Mouse (Mus musculus) spleen, embryonic (tissue): Measurements from ENCODE around the gene Tmppe.

ENCODE experiments used
- CTCF ChIA-PET: fragments of 350-600 bp; sonication (Branson Sonifier 250); formaldehyde crosslinking; loops from one replicate; lab custom pipeline; 2022; lab: Charles Lee

Gene Tmppe

DNA sequence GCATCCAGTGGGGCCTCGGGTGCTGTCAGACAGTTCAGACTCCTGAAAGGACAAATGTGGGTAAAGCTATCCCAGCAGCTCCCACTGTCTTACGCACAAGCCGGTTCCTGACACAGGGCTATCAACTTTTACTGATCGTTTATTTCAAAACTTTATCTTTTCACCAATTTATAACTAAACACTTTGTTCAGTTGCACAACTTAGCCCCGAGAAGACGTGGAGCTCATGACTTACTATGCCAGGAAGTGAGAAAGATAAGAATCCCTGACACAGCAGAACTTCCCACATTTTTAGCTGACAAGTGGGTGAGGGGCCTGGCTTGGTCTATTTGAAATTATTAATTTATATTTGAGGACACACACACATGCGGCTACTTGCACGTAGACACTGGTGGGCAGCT, 6.2 kb upstream of the Tmppe start:
- CTCF ChIA-PET, result interaction anchor here (0.5 kb wide), 1 partner anchor 186 kb away, joined by 4 read pairs; no protein-coding TSS in a partner anchor

- CTCF ChIA-PET, result no interaction called here
Measured at GRCm38 (mm10) chr9:114395258-114395657, 5.6 kb upstream of the Tmppe start.

DNA sequence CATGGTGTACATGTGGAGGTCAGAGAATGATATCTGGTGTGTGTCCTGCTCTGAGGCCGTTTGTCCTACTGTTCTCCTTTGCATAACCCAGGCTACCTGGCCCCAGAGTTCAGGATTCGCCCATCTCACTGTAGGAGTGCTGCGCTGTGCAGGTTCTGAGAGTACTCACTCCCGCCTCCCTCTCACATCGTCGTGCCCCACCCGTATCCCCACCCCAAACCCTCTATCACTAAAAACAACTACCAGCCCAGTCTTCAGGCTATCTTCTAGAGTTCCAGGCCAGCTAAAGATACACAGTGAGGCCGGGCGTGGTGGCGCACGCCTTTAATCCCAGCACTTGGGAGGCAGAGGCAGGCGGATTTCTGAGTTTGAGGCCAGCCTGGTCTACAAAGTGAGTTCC, 1.2 kb upstream of the Tmppe start:
- CTCF ChIA-PET, result interaction anchor here (0.7 kb wide), 1 partner anchor 12 kb away, joined by 4 read pairs; no protein-coding TSS in a partner anchor

DNA sequence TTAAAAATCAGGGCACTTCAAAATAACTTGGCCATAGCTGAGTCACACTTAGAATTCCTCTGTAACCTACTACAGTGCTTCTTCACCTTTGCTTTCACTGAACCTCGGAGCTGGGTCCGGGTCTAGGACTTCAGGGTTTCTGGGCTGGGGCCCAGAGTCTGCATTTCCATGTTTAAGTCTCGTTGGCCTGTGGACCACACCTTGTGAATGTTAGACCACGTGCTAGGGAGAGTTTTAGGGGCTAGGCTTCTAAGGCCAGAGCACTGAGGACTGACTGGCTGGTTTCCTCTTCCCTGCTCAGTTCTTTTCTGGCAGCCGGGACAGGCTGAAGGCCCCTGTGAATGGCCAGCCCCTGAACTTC, 337 bp upstream of the Tmppe start:
- CTCF ChIA-PET, result no interaction called here

DNA sequence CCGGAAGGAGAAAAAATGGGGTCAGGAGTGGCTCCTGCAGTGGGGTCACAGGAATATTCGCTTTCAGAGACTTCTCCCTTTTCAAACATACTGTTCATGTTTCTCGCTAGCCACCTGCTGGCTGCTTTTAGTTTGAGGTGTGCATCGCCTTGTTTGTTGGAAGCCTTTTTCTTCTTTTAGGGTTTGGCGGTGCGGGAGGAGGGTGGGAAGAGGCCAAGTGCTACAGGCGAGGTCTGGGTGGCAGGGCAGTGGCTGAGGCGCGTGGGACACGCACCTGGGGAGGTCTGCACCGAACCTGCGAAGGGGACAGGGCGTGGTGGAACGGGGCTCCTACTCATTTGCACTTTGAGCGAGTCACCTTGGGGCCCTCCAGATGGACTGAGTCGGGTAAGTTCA, 778 bp downstream of the Tmppe start:
- CTCF ChIA-PET, result no interaction called here

- CTCF ChIA-PET, result no interaction called here
Measured at GRCm38 (mm10) chr9:114407676-114408075, 6.8 kb downstream of the Tmppe start.

DNA sequence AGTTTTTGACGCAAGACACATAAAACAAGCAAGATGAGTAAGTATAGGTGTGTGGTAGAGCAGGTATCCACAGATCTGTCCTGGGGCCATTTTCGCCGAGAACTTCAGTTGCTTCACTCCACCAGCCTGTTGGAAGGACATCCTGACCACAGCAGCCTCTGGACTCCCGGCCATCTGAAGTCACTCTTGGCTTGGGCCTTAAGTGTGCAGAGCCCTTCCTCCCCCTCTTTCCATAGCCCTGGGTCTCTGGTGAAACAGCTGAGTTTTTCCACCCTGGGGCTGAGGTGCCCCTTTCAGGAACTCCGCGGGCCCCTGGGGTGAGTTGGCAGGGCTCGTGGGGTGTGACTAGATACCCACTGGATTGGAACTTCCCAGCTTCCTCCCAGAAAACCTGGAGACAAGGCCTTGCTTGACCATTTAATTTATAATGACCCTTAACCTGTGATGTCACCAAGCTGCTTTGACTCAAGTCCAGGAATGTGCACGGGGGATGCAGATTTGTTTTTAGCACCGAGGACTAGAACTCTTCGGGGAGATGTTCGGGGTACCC, 9.5 kb downstream of the Tmppe start:
- CTCF ChIA-PET, result interaction anchor here (0.6 kb wide), 1 partner anchor 175 kb away, joined by 4 read pairs; no protein-coding TSS in a partner anchor

DNA sequence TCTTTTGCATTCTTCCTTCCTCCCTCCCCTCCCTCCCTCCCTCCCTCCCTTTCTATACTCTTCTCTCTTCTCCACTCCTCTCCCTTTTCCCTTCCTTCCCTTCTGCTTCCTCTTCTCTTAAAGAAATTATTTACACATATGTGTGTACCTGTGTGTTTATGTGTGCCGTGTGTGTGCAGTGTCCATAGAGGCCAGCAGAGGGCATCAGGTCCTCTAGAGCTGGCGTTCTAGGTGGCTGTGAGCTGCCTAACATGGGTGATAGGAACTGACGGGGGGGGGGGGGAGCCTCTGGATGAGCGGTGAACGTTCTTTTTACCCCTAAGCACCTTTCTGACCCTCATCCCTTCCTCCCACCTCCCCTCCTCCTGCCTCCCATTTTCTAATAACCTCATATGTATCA, 10.4 kb downstream of the Tmppe start:
- CTCF ChIA-PET, result interaction anchor here (0.6 kb wide), 1 partner anchor 12 kb away, joined by 4 read pairs; no protein-coding TSS in a partner anchor

GRCm38 (mm10) chr9:114412406-114412805, 11.5 kb downstream of the Tmppe start:
- CTCF ChIA-PET, result interaction anchor here (0.7 kb wide), 1 partner anchor 216 kb away, joined by 3 read pairs; no protein-coding TSS in a partner anchor

DNA sequence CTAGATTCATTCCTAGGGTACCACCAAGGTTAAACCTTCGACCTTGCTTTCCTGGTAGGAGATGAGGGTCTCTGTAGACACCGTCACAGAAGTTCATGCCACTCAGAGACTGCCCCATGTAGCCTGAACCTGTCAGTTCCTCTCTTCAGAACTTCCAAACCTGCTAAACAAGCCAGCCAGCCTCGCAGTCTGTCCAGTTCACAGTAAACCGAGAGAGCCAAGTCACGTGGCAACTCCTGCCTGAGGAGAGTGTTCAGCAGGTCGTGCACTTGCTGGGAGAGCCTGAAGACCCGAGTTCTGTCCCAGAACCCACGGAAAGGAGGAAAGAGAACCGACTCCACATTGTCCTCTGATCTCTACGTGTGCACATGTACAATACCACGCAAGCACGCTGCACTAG, 13.0 kb downstream of the Tmppe start:
- CTCF ChIA-PET, result no interaction called here

- CTCF ChIA-PET, result interaction anchor here (1.0 kb wide), 1 partner anchor 81 kb away, joined by 3 read pairs; no protein-coding TSS in a partner anchor
Measured at GRCm38 (mm10) chr9:114415701-114416100, 14.8 kb downstream of the Tmppe start.

- CTCF ChIA-PET, result interaction anchor here (0.6 kb wide), 1 partner anchor 34 kb away, joined by 4 read pairs; no protein-coding TSS in a partner anchor
Measured at GRCm38 (mm10) chr9:114416646-114417517, 16.0 kb downstream of the Tmppe start.

- CTCF ChIA-PET, result no interaction called here
Measured at GRCm38 (mm10) chr9:114418187-114418586, 17.3 kb downstream of the Tmppe start.

GRCm38 (mm10) chr9:114420443-114420842, 19.5 kb downstream of the Tmppe start:
- CTCF ChIA-PET, result no interaction called here

- CTCF ChIA-PET, result no interaction called here
Measured at GRCm38 (mm10) chr9:114421045-114421444, 20.1 kb downstream of the Tmppe start.

DNA sequence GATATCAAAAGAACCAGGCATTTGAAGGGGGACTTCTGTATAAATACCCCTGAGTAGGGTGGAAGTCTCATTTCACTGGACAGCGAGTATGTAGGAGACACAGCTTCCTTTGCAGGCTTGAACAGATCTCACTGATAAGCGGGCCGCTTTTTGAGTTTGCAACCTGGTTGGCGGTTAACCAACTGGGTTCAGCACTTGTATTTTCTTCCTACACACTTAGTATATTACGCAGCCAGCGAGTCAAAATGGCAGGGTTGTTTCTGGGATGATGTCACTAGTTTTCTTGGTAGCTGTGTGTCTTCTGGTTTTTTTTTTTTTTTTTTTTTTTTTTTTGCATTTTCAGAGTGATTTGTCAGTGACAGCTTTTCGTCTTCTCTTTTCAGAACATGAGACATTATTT, 20.9 kb downstream of the Tmppe start:
- CTCF ChIA-PET, result no interaction called here

DNA sequence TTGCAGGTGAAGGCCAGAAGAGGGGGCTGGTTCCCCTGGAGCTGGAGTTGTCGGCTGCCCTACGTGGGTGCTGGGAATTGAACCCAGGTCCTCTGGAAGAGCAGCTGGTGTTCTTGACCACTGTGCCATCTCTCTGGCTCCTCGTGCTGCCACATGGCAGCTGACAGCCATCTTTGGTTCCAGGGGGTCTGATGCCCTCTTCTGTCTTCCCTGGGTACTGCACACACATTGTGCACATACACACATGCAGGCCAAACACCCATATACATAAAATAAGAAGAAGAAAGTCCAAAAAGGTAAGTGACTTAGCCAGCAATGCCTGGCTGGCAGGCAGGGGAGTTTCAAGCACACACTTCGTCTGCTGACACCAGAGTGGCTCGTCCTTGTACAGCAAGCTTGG, 24.7 kb downstream of the Tmppe start:
- CTCF ChIA-PET, result no interaction called here

GRCm38 (mm10) chr9:114426201-114426600, 25.3 kb downstream of the Tmppe start:
- CTCF ChIA-PET, result no interaction called here

- CTCF ChIA-PET, result no interaction called here
Measured at GRCm38 (mm10) chr9:114427425-114427824, 26.5 kb downstream of the Tmppe start.

DNA sequence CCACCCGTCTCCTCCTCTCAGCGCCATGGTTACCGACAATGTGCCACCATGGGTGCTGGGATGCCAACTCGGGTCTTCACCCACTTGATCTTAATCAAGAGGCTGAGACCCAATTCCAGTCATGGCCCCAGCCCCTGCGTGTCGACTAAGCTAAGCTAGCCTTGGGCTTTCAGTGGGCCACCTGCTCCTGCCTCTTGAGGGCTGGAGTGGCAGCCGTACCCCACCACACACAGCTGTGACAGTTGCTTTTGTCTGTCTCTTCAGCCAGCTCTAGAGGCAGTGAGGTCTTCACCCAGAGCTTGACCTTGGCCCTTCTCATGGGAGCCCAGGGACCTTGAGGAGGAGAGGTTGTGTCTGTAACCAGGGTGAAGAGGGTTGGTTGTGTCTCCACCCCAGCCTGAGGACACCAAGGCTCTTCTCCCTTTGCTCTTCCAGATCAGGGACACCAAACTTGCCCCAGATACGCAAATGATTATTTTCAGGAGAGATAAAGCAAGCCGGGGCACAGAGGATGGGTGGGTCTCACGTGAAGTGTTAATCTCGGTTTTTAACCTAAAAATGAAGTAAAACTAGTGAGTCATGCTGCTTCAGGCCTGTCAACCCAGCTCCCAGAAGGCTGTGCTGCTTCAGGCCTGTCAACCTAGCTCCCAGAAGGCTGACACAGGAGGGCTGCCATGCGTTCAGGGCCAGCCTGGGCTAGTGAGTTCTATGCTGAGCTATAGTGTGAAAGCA, 27.4 kb downstream of the Tmppe start:
- CTCF ChIA-PET, result no interaction called here

- CTCF ChIA-PET, result no interaction called here
Measured at GRCm38 (mm10) chr9:114435668-114436067, 34.8 kb downstream of the Tmppe start.

DNA sequence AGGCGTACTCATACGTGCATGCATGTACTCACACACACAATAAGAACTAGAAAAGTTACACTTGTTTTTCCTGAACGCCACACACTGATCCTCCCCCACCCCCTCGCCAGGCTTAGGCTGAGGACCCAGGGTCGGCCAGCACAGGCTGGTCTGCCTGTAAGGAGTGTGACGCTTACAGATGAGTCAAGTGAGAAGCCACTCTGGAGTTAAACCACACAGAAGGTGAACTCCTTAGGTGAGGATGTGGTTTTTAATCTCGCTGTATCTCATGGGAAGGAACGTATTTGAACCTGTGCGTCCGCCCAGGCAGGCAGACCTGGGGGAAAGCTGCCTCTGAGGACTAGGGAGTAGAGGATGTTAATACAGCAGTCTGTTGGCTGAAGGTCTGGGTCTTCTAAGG, 39.6 kb downstream of the Tmppe start:
- CTCF ChIA-PET, result no interaction called here
